In genomic region chr2:104027458-104028138, GRCm38 (mm10) we compare ENCODE assay signal across 8 mouse cellular contexts. TPM values are rescaled to one million over a fixed set of nuclear protein-coding genes. Genes with fewer than 3 reads are reported as not detected.
A peak's percentile ranks its signal among the peaks of the same experiment; 100 is the strongest.
DNase-seq lines count a peak whose midpoint lies in the region; ATAC-seq lines count a peak whose summit lies in the region.

TSS of gene Fbxo3 (plus strand) at chr2:104027721.

- no peak within 1 kb of the TSS; the same call in 1 of the 2 replicates for H3K27ac ChIP-seq in forebrain, embryonic 16.5 days (ENCODE audit: low read length)
- H3K27ac ChIP-seq in neural tube, embryonic 14.5 days (ENCODE audit: low read depth, low read length): peak within 1 kb of the TSS; percentile 57

- under 1% methylated on average over 41 of the region's 44 CpGs for WGBS in forebrain, embryonic 16.5 days
- WGBS in neural tube, embryonic 14.5 days: under 1% methylated on average over 37 of the region's 44 CpGs

- H3K36me3 ChIP-seq in forebrain, embryonic 16.5 days (ENCODE audit: control insufficient read depth, insufficient read depth): no peaks in the 10 kb centered on the region
- no peaks in the 10 kb centered on the region for H3K36me3 ChIP-seq in neural tube, embryonic 14.5 days (ENCODE audit: control insufficient read depth, insufficient read depth, low read length)

- ATAC-seq in forebrain, embryonic 16.5 days: peak; percentile 95
- peak; percentile 97 for ATAC-seq in neural tube, embryonic 14.5 days (ENCODE audit: low read depth)

- no peaks in the 10 kb centered on the region for H3K27me3 ChIP-seq in forebrain, embryonic 16.5 days (replicated peaks; ENCODE audit: control insufficient read depth, insufficient read depth, low read length)
- peaks cover 4% of the 10 kb centered on the region; the same call in 1 of the 2 replicates for H3K27me3 ChIP-seq in neural tube, embryonic 14.5 days (ENCODE audit: control insufficient read depth, insufficient read depth, low read length)

- peak; percentile 68 for DNase-seq in ES-CJ7 (ENCODE audit: low read depth, low spot score)
- peak; percentile 91 for DNase-seq in cerebellum, adult 11-12 months
- peak; percentile 75 for DNase-seq in heart, postnatal 25 days (ENCODE audit: low spot score)
- DNase-seq in layer of hippocampus, adult 18-20 months (ENCODE audit: low spot score in 2 of 2): peak; percentile 58 to 82
- peak; percentile 87 to 91 for DNase-seq in lung, adult 18-20 months
- peak; percentile 88 for DNase-seq in testis, postnatal 10 days (ENCODE audit: low spot score)

- peak within 1 kb of the TSS; percentile 62 for H3K4me2 ChIP-seq in forebrain, embryonic 16.5 days (ENCODE audit: low read length)
- H3K4me2 ChIP-seq in neural tube, embryonic 14.5 days (ENCODE audit: low read depth, low read length): peak within 1 kb of the TSS; percentile 78

- peaks cover 20% of the 10 kb centered on the region for H3K4me1 ChIP-seq in forebrain, embryonic 16.5 days (replicated peaks; ENCODE audit: control insufficient read depth, insufficient read depth, low read length)
- peaks cover 15% of the 10 kb centered on the region for H3K4me1 ChIP-seq in neural tube, embryonic 14.5 days (ENCODE audit: control insufficient read depth, insufficient read depth, low read length)

- no peaks in the 10 kb centered on the region for H3K9me3 ChIP-seq in forebrain, embryonic 16.5 days (ENCODE audit: control insufficient read depth, low read length)
- H3K9me3 ChIP-seq in neural tube, embryonic 14.5 days (ENCODE audit: control insufficient read depth, low read length): no peaks in the 10 kb centered on the region

- H3K9ac ChIP-seq in forebrain, embryonic 16.5 days (replicated peaks; ENCODE audit: low read depth, low read length): peak within 1 kb of the TSS; percentile 98
- H3K9ac ChIP-seq in neural tube, embryonic 14.5 days (replicated peaks; ENCODE audit: low read depth, low read length): peak within 1 kb of the TSS; percentile 95

- intact Hi-C loops in heart, postnatal 25 days (cut with DNase I): no loop called here

- H3K4me3 ChIP-seq in forebrain, embryonic 16.5 days (replicated peaks; ENCODE audit: low read length): peak within 1 kb of the TSS; percentile 95
- H3K4me3 ChIP-seq in neural tube, embryonic 14.5 days (ENCODE audit: low read depth, low read length): peak within 1 kb of the TSS; percentile 91

RNA-seq across cellular contexts. Expression of gene Fbxo3, which starts in this region (rescaled TPM):
- polyA plus RNA-seq in forebrain, embryonic 16.5 days (2015; fragmentation: Nextera tagmentation; extraction: Ambion mirVana): 64.3 and 66.1 TPM in 2 replicates
- total RNA-seq in heart, postnatal 25 days (2021): 10 to 100 TPM; 51.9 to 58.3 TPM
- 10 to 100 TPM; 43.3 to 46.4 TPM for total RNA-seq in layer of hippocampus, adult 18-20 months (2021)
- polyA plus RNA-seq in neural tube, embryonic 14.5 days (2014; fragmentation: Nextera tagmentation; extraction: Ambion mirVana): 74.0 and 82.5 TPM in 2 replicates
